Mouse (Mus musculus): ENCODE measurements around the gene Kcnc1.

The Kcnc1 gene

DNA sequence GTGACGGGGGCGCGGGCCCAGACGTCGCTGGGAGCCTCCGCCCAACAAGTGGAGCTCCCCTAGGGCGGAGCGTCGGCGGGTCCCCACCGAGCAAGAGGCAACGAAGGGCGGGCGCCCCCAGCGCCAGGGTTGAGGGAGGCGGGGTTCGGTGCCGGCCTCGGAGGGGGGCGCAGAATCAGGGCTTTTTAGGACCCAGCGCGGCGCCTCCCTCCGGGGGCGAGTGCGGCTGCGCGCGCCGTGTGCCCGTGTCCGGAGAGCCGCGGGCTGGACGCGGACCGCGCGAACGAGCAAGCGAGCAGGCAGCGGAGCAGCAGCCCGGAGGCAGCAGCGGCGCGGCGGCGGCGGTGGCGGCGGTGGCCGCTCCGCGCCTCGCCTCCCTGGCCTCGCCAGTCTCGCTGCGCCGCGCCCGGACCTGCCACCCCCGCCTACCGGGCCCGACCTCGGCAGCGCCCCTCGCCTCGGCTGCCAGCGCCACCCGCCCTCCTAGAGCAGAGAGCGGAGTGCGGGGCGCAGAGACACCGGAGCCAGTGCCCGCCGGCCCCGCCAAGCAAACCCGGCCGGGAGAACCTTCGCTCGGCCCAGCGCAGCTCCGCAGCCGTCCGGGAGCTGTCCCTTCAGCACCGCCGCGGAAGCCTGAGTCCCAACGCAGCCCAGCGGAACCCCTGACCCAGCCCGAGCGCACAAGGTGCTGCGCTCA lies at the start of gene Kcnc1:
Kcnc1 (plus strand) TSS at position 267 of the 697 bp plus-strand sequence.
- DNase-seq = peak; percentile 89

DNA sequence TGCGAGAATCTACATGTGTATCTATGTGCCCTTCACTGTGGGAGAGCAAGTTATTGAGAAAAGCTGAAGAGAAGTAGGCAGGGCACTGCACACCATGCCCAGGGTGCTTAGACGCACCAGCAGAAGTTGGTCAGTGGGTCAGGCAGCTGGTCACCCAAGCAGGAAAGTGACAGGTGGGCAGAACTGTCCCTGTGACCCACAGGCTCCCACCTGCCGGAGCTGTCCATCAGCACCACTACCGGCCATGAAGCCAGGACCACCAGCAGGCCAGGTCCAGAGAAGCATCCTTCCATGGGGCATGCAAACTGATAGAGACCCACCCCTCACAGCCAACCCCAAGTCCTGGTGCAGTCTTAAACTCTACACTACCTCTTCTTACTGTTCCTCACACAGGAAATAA lies 48.6 kb upstream of the Kcnc1 start:
- no peak for DNase-seq

DNA sequence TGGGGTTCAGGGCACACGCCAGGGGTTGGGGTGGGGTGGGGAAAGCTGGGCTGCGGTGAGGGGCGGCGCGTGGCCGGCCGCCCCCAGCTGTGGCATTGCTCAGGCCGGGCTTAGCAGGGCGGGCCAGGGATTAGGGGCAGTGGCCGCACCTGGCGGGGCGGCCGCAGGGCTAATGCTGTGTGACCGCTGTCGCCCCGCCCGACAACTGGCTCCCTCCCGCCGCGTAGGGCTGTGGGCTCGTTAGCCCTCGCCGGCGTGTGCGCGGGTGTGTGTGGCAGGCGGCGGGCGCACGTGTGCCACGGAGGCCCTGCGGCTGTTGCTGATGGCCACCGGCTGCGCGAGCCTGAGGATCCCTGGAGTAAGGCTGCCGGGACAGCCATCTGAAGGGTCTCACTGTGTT lies 47.5 kb upstream of the Kcnc1 start:
- no peak for DNase-seq

DNA sequence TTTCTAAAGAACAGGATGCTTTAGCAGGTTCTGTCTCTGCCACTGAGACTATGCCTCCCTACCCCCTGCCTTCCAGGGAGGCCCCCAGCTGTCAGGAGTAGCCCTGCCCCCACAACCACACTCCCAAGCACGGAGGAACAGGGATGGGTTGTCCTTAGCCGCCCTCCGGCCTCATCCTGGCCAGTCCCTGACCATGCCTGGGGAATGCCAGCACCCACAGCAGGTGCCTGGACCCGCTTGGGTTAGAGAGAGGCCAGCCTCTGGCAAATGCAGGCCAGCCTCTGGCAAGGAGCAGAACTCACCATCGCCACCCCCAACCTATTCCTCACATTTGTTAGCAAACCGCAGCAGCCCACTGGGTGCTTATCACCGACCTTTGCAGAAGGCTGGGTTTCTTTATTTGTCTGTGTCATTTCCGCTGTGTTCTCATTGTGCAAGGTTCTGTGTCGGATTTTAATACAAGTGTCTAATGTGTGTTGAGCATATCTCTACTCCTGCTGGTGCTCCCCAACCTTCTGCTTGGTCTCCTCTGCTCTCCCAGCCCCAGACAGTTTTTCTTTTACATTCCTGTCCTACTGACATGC lies 46.1 kb upstream of the Kcnc1 start:
- no peak for DNase-seq

DNA sequence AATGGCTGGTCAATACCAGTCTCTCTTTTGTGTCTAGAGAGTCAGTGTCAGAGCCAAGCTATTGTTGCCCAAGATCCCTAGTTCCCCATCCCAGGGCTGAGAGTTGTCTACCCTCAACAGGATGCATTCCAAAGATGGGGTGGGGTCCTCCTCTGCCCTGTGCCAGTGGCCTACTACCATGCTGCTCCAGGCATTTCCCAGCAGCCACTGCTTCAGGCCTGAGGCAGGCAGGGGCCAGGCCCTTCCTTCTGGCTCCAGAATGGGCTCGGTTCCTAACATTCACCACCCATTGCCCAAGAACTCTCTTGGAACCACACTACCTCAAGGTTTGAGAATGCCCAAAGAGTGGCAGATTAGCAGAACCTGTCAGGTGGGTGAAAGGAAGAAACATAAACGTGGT lies 43.5 kb upstream of the Kcnc1 start:
- no peak for DNase-seq

- no peak for DNase-seq
Observed at GRCm38 (mm10) chr7:46353216-46353615, 43.1 kb upstream of the Kcnc1 start.

DNA sequence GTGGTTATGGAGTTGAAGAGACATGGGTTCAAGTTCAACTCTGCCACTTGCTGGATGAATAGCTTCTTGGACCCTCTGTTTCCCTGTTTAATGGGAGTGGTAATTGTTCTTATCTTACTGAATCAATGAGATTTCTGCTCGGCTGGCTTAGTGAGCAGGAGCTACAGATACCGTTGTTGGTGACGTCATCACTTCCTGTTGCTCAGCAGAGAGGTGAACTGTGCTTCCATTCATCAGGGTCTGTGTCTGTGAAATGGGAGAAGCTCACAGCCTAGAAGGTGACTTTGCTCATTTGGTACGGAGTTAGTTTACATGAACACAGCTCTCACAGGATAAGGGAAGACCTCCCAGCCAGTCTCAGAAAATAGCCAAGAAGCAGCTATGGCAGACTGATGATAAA lies 42.4 kb upstream of the Kcnc1 start:
- DNase-seq = no peak

GRCm38 (mm10) chr7:46361776-46362175 lies 34.5 kb upstream of the Kcnc1 start:
- DNase-seq = no peak

DNA sequence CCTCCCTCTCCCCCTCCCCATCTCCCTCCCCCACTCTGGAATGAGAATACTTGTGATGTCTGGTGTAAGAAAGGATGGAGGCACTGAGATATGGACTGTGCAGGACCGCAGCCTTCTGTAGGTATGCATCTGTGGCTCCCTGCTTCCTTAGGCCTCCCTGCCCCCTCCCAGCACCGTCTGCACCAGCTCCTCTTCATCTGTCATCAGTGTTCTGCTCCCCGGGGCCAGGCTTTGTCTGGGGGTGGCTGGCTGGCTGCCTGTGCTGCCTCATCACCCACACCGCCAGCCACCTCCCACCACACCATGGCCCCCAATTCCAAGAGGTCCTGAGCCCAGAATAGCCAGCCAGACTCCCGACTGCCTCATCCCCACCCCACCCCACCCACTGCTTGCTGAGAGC lies 32.1 kb upstream of the Kcnc1 start:
- no peak for DNase-seq

GRCm38 (mm10) chr7:46365810-46366209 lies 30.5 kb upstream of the Kcnc1 start:
- DNase-seq = no peak

- no peak for DNase-seq
Observed at GRCm38 (mm10) chr7:46371104-46371503, 25.2 kb upstream of the Kcnc1 start.

- DNase-seq = no peak
Observed at GRCm38 (mm10) chr7:46376172-46377007, 19.9 kb upstream of the Kcnc1 start, which contains the start of gene Myod1. Gene Myod1 (plus strand): TSS chr7:46376474.

GRCm38 (mm10) chr7:46377008-46377346 lies 19.3 kb upstream of the Kcnc1 start:
- no peak for DNase-seq

GRCm38 (mm10) chr7:46378123-46378522 lies 18.2 kb upstream of the Kcnc1 start:
- DNase-seq = peak; percentile 45

DNA sequence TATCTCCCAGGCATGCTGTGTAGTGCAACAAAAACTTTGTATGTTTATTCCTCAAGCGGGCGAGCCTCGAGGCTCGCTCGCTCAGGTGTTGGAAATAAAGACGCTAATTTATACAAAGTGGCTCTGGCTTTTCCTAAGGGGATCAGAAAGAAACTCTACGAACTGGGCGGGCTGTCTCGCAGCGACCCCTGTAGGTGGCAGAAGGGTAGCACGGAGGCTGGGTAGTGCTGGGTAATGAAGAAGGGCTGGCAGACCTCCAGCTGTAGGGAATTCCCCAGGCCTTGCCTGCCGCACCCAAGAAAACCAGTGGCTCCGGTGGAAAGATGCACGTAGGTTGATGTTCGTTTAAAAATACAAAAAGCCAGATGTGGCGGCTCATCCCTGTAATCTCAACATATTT lies 17.3 kb upstream of the Kcnc1 start:
- peak; percentile 43 for DNase-seq

DNA sequence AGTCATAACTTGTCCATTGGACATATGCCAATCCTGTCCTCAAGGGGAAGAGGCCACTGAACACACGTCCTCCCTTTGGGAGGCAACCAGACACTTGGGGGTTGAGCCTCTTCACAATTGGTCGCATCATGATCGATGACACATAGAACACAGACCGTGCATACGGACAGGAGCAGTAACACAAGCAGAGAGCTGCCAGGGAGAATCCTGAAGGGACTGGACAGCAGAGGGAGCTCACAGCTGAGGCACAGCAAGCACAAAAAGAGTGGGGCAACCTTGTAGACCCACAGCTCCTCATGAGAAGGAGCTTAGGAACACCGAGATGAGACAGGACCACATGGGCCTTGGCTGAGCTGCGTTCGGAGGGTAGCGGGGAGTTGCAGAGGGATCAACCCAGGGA lies 15.7 kb upstream of the Kcnc1 start:
- no peak for DNase-seq

- DNase-seq = no peak
Observed at GRCm38 (mm10) chr7:46387430-46387829, 8.9 kb upstream of the Kcnc1 start.

GRCm38 (mm10) chr7:46389456-46390085 lies 6.7 kb upstream of the Kcnc1 start:
- no peak for DNase-seq

- no peak for DNase-seq
Observed at GRCm38 (mm10) chr7:46390226-46390625, 6.1 kb upstream of the Kcnc1 start.

DNA sequence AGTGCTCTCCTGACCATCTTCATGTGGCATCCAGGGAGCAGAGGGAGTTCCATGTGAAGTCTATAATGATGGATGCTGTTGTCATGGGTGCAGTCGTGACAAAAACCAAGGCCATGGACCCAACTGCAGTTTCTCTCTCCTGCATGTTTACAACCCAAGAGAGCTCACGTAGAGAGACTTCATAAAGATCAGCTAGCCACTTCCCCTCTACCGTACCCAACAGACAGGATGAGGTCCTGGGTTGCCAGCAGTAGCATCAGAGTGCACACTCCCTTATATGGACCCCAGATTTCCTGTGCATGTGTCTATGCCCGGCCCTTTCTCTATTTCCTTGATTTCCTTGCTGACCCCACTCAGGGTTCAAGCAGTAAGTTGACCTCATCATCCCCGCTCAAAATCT lies 4.6 kb upstream of the Kcnc1 start:
- no peak for DNase-seq

DNA sequence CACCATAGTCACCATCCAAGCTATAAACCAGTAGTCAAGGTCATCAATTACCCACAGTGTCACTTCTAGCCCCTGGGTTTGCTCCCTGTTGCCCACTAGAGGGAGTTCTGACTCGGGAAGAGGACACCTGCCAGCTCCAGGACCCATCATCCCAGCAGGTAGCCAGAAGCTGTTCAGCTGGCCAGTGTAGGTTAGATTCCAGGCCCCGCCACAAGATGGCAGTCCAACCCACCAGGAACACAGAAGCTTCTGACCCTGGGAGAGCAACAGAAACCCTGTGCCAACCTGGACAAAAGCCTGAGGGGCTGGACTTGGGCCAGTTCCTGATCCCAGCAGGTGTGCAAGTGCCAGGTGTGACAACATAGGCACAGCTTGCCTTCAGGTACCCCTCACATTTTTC lies 3.2 kb upstream of the Kcnc1 start:
- DNase-seq = peak; percentile 100

DNA sequence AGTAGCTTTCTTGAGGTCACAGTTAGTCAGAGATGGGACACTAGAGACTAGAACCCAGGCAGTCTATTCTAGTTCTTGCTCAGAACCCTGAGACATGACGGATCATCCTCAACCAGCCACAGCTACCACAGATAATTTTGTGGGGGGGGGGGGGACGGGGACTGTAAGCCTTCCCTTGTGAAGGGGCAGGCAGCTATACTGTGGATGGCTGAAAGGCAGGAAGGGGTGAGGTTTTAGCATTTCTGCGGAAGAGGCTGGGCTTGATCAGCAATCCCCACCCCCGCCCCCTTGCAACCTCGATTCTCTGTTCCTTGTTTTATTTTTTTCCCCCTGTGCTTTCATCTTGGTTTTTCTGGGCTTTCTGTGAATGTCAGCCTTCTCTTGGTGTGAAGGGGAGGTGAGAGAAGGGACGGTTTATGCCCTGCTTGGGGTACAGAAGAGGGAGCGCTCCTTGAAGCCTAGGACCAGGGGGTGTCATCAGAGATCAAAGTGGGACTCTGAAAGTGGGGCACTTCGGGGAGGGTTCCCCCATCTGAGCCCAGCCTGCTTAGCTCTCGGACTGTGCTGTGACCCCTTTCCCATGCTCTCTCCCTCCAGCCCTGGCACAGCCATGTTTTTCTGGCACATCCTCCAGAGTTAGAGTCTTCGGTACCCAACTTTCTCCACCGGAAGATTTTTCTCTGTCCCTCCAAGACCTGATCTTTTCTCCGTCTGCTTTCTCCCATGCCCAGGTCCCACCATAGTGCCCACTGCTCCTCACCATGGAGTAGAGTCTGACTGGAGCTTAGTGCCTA lies 2.4 kb upstream of the Kcnc1 start:
- peak; percentile 59 for DNase-seq

DNA sequence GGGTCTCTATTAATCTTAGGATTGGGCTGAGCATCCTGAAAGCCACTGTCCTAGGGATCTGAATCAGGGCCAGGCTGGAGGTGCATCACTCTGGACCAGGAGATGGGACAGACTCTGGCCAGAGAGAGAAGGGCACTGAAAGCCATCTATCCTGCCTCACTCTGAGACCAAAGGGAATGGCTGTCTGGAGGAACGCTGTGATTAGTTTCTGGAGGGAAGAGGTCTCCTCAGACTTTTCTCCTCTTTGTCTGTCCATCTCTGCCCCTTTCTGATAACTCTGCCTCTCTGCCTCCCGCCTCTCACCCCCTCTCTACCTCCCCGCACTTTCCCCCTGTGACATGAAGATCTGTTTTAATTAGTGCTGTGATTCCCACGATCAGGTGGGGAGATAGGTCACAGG lies 1.4 kb upstream of the Kcnc1 start:
- DNase-seq = peak; percentile 62

Measured in cerebellum, adult 9-10 months (tissue).